Mouse (Mus musculus) small intestine, adult 2 months (tissue): ENCODE results near the gene Nsd2.

Experiments
- CTCF ChIP-seq: fragments of 200-500 bp; IDR thresholded peaks from 2 replicates; pipeline ENCODE4 v1.5.1; 2012; ENCODE audit warnings: low read depth, mild to moderate bottlenecking, control low read depth, inconsistent platforms, low read length, moderate library complexity, mixed read lengths; ENCODE audit not compliant: insufficient replicate concordance, insufficient read length; ENCODE audit errors: extremely low read depth
- POLR2A ChIP-seq: fragments of 200-500 bp; IDR thresholded peaks from 2 replicates; pipeline ENCODE4 v1.6.1; 2012; ENCODE audit warnings: low read depth, mild to moderate bottlenecking, control low read depth, inconsistent platforms, low read length, moderate library complexity

GRCm38 (mm10) chr5:33901278-33901677, 80.8 kb downstream of the Nsd2 start:
- no peak for TF ChIP-seq CTCF
- no peak for TF ChIP-seq POLR2A
